Mouse (Mus musculus): ENCODE measurements around the gene Gja1. TPM values are rescaled to one million over a fixed set of nuclear protein-coding genes. Genes with fewer than 3 reads are reported as not detected.

The Gja1 gene
- polyA plus RNA-seq, 1 experiment from 2014 or later = 77.9 TPM

Other genes with a start within 250 kb of the Gja1 start
- gene Tbc1d32, start 148.6 kb upstream of the Gja1 start, polyA plus RNA-seq (2015; fragmentation: Nextera tagmentation; extraction: Ambion mirVana) = 3.0 and 3.1 TPM in 2 replicates

Data from stomach, embryonic 15.5 days (tissue).